Mouse (Mus musculus) ES-Bruce4 (cell line): ENCODE data around the gene Slc10a6. TPM values are rescaled to one million over a fixed set of nuclear protein-coding genes. Genes with fewer than 3 reads are reported as not detected.

ENCODE experiments used
- H3K27ac ChIP-seq: 2 replicates; pipeline ENCODE4 v1.5.1; 2012; ENCODE audit warnings: low read length, inconsistent platforms; ENCODE audit not compliant: insufficient read depth
- H3K27me3 ChIP-seq: 2 replicates; pipeline ENCODE4 v1.6.1; 2012; ENCODE audit warnings: mild to moderate bottlenecking, low read length, inconsistent platforms; ENCODE audit not compliant: control insufficient read depth, poor library complexity, insufficient read depth, severe bottlenecking
- H3K36me3 ChIP-seq: 2 replicates; pipeline ENCODE4 v1.6.1; 2012; ENCODE audit warnings: inconsistent platforms, mild to moderate bottlenecking, low read length, moderate library complexity; ENCODE audit not compliant: control insufficient read depth, poor library complexity, insufficient read depth, severe bottlenecking
- H3K4me1 ChIP-seq: one replicate; pipeline ENCODE4 v1.8.1; 2011; ENCODE audit warnings: low read length; ENCODE audit not compliant: control insufficient read depth, insufficient read depth
- H3K4me3 ChIP-seq: 2 replicates; pipeline ENCODE4 v1.5.1; 2011; ENCODE audit warnings: low read depth, mild to moderate bottlenecking, low read length
- H3K9ac ChIP-seq: 2 replicates; pipeline ENCODE4 v1.6.1; 2012; ENCODE audit warnings: low read depth, mild to moderate bottlenecking, inconsistent platforms; ENCODE audit not compliant: poor library complexity, severe bottlenecking
- H3K9me3 ChIP-seq: replicated peaks from 2 replicates; pipeline ENCODE4 v1.6.1; 2012; ENCODE audit warnings: mild to moderate bottlenecking, low read length, inconsistent platforms; ENCODE audit not compliant: control insufficient read depth, poor library complexity, insufficient read depth, severe bottlenecking
- CTCF ChIP-seq: IDR thresholded peaks from one replicate; pipeline ENCODE4 v1.8.1; 2011; ENCODE audit warnings: low read depth, low read length
- EP300 ChIP-seq: IDR thresholded peaks from 2 replicates; pipeline ENCODE4 v1.6.1; 2011; ENCODE audit warnings: low read depth, low read length; ENCODE audit not compliant: insufficient read depth
- POLR2A ChIP-seq: IDR thresholded peaks from one replicate; pipeline ENCODE4 v1.8.1; 2011; ENCODE audit warnings: low read length; ENCODE audit not compliant: insufficient read depth
- polyA plus RNA-seq: library from polyadenylated mRNA; stranded (reverse); fragments of >200 nt; gene quantifications from 2 replicates; pipeline ENCODE4 v1.2.4, GENCODE M21; 2011; ENCODE audit warnings: low read depth; ENCODE audit not compliant: missing spikeins, insufficient read depth, insufficient read length

The Slc10a6 gene
- polyA plus RNA-seq, 1 experiment, result not detected

DNA sequence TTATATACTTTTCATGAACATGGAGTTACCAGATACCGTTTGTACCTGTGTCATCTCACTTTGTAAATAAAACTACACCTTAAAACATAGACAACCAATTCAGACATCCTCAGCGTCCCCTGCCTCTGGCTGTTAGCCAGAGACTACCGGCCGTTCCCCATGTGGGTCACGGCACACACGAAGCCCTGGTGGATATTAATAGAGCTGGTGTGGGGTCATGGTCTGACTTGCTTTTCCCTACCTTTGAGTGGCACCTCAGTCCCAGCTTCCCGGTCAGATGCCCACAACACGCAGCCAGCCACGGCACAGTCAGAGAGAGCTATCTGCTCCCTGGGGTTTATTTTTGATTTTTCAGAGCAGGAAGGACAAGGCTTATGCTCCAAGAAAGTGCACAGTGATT, 30.9 kb downstream of the Slc10a6 start:
- no peaks in the 10 kb centered on the region for H3K4me1 ChIP-seq
- H3K27ac ChIP-seq, result no peak overlapping the region
- TF ChIP-seq EP300, result no peak
- TF ChIP-seq POLR2A, result no peak
- TF ChIP-seq CTCF, result no peak
- no peak overlapping the region for H3K9ac ChIP-seq
- H3K27me3 ChIP-seq, result no peaks in the 10 kb centered on the region
- H3K4me3 ChIP-seq, result no peak overlapping the region
- no peaks in the 10 kb centered on the region for H3K36me3 ChIP-seq
- no peaks in the 10 kb centered on the region for H3K9me3 ChIP-seq

DNA sequence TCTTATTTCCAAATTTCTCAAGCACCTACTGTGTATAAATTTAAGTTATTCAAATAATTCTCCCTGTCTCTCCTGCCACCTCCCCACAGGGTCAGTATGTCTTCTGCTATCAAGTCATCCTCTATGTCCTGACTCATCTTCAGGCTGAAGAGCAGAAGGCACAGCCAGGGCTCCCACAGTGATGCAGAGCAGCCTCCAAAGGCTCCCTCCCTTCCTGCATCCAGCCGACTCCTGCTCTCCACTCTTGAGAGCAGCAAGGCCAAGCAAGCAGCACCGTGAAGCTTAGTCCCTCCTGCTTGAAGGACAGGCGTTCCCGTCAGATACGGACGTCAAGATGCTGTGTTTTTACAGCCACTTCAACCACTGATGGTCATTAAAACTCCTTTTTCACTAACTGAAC, 31.6 kb downstream of the Slc10a6 start:
- no peaks in the 10 kb centered on the region for H3K4me1 ChIP-seq
- no peak for TF ChIP-seq CTCF
- no peak for TF ChIP-seq EP300
- TF ChIP-seq POLR2A, result no peak
- H3K9me3 ChIP-seq, result no peaks in the 10 kb centered on the region
- H3K27me3 ChIP-seq, result no peaks in the 10 kb centered on the region
- H3K36me3 ChIP-seq, result no peaks in the 10 kb centered on the region
- H3K27ac ChIP-seq, result no peak overlapping the region
- H3K4me3 ChIP-seq, result no peak overlapping the region
- no peak overlapping the region for H3K9ac ChIP-seq

DNA sequence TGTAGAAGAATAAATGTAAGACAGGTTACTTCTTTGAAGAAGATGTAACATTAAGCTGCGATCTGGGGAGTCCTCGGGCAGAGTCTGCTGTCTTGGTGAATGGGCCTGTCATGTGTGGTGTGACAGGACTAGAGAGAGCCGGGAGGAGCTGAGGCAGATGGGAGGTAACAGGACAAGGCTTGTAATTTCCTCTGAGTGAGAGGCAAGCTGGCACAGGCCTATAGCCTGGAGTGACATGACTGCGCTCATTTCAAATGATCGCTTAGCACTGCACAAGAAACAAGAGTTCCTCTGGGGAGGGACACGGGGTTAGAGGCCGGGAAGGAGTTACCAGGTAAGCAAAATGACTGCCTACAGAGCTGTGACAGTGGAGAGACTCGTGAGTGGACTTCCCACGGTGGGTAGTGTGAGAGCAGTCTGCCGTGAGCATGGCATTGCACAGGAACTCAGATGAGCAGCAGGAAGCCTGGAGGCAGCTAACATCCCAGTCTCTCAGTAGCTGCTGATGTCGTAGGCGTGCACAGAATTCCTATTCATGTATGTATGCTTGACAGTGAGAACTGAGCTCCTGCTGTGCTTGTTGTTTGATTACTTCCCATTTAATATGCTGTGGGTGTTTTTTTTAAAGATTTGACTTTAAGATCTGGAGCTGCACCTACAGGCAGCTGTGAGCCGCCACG, 32.6 kb downstream of the Slc10a6 start:
- Histone ChIP-seq H3K4me1 (no peaks in the 10 kb centered on the region), H3K27ac (no peak overlapping the region), H3K4me3 (no peak overlapping the region), H3K36me3 (no peaks in the 10 kb centered on the region), H3K27me3 (no peaks in the 10 kb centered on the region), H3K9ac (no peak overlapping the region), H3K9me3 (no peaks in the 10 kb centered on the region)
- TF ChIP-seq POLR2A (no peak), EP300 (no peak), CTCF (no peak)

DNA sequence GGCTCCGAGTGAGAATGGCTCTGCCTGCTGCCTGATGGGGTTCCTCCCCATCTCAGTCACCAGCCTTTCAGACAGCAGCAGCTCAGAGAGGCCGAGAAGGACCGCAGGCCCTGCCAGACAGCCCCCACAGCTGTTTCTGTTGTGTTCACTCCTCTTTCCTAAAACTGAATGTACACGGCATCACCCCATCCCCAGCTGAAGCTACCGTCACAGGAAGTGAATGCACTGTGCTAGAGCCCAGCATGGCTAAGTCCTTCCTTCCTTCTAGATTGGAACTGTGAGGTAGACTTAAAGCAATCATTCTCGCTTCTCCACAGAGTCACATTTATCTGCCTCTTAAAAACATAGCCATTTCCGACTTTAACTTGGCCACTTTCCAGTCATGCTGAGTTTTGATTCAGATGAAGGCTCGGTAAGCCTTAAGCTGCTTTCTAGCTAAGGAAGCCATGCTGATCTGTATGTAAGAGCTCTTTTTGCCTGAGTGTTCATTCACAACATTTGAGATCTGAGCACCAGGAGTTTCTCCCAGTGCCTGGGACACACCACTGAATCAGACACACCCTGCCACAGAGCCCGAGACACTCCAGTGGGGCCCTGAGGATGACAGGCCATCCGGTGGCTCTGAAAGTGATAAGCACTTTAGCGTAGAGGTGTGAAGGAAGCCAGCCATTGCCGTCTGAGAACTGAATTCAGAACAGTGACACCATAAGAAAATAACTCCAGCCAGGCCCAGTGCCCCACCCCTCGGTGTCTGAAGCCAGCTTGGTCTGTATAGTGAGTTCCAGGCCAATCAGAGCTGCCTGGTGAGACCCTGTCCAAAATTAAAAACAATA, 33.6 kb downstream of the Slc10a6 start:
- no peak overlapping the region for H3K27ac ChIP-seq
- H3K36me3 ChIP-seq, result no peaks in the 10 kb centered on the region

DNA sequence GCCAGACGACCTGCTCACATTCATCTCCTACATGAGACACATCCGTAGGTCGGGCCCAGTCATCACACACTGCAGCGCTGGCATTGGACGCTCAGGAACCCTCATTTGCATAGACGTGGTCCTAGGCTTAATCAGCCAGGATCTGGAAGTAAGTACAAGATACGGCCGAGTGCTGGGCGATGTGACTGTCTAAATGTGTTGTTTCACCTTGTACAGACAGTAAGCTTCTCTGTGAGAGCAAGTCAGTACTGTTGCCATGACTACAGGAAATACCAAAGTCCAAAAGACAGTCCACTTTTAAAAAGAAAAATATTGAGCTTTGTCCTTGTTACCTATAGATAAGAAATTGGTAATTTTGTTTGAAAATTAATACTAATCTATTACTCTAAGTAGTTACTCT, 35.6 kb downstream of the Slc10a6 start:
- Histone ChIP-seq H3K4me1 (no peaks in the 10 kb centered on the region), H3K9ac (no peak overlapping the region), H3K9me3 (no peaks in the 10 kb centered on the region), H3K27ac (no peak overlapping the region), H3K4me3 (no peak overlapping the region), H3K27me3 (no peaks in the 10 kb centered on the region), H3K36me3 (no peaks in the 10 kb centered on the region)
- TF ChIP-seq POLR2A, result no peak
- TF ChIP-seq EP300, result no peak
- TF ChIP-seq CTCF, result no peak

More for the DNA sequence above, 33.6 kb downstream of the Slc10a6 start:
- H3K9me3 ChIP-seq, result no peaks in the 10 kb centered on the region
- no peaks in the 10 kb centered on the region for H3K4me1 ChIP-seq
- TF ChIP-seq CTCF (no peak), EP300 (no peak), POLR2A (no peak)
- H3K9ac ChIP-seq, result no peak overlapping the region
- no peak overlapping the region for H3K4me3 ChIP-seq
- H3K27me3 ChIP-seq, result no peaks in the 10 kb centered on the region

DNA sequence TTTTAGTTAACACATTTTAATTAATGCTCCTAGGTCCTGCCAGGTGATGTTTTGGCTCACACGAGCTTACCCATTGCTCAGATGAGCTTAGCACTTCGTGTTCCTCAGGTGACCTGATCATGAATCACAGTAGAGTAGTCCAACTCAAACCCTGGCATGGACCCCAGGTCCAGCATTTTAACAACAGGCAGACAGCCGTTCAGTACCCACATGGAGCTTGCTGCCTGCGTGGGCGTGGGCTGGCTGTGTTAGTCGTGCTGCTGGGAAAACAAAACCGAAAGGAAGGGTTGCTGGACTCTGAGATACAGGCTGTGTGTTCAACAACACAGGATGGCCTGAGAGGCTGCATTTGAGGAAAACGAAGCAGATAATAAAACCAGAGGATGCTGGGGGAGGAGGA, 36.5 kb downstream of the Slc10a6 start:
- Histone ChIP-seq H3K4me3 (no peak overlapping the region), H3K9ac (no peak overlapping the region), H3K36me3 (no peaks in the 10 kb centered on the region), H3K27ac (no peak overlapping the region), H3K4me1 (no peaks in the 10 kb centered on the region), H3K27me3 (no peaks in the 10 kb centered on the region), H3K9me3 (no peaks in the 10 kb centered on the region)
- TF ChIP-seq POLR2A, result no peak
- no peak for TF ChIP-seq EP300
- no peak for TF ChIP-seq CTCF
